Mouse (Mus musculus) liver, embryonic 14.5 days (tissue): ENCODE data around the gene Smim13.

Source experiments
- CTCF ChIP-seq: IDR thresholded peaks from 2 replicates; pipeline ENCODE4 v1.5.1; 2016; ENCODE audit warnings: antibody characterized with exemption, low read depth, control low read depth
- EP300 ChIP-seq: IDR thresholded peaks from 2 replicates; pipeline ENCODE4 v1.6.1; 2016; ENCODE audit warnings: antibody characterized with exemption, low read depth

GRCm38 (mm10) chr13:41273927-41274650 is 24.4 kb downstream of the Smim13 start, which contains the start of gene Gm17364:
- TF ChIP-seq CTCF (no peak), EP300 (no peak)
